Mouse (Mus musculus) c-Kit-positive CD71-positive TER-119-positive erythroid progenitor cells, embryonic 14.5 days (primary cell): ENCODE data around the gene Prss3.
"Not testable (repeated sequence)": the region's sequence is repeated elsewhere in the genome, so short reads cannot be mapped to it uniquely, and the experiment has no call there.

ENCODE experiments used
- DNase-seq: peaks from one replicate; pipeline ENCODE4 v3.0.0-alpha.2; 2013; ENCODE audit warnings: low spot score

Prss3 gene

DNA sequence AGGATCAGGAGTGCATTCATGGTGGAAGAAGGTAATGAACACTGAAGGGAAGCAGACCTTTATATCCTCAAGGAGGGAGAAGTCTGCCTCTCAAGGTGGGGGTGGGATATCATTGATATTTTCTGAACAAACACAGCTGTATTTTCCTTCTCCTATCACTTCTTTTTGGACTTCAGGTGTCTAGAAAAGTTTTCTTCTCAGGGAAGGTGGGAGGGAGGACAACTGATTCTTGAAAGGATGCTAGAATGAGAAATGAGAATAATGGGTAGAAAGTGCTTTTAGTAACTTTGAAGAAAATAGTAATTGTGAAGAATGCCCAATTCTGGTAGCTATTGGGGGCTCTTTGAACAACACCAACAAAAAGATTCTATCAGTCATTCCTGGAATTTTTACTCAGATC is at the start of gene Prss3:
TSS of gene Prss3 (minus strand) at position 101 of the 400 bp plus-strand sequence.
- not testable (repeated sequence) for DNase-seq

DNA sequence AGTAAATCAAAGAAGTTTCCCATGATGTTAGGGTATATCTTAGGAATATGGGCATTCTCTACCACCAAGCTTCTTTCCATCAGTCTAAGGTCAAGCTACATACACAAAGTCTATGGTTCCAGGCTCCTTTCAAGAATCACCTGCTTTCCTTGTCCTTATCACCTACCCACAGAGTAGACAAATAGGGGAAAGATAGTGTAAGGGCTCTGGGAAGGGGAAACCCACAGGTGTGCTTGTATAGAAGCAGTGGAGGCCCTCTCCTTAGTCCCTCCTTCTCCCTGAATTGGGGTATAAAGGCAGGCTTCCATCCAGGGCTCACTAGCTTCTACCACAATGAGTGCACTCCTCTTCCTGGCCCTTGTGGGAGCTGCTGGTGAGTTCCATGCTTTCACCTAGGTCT is 14.6 kb upstream of the Prss3 start, which contains the start of gene Gm5771:
TSS of gene Gm5771 (plus strand) at position 301 of the 400 bp plus-strand sequence.
- not testable (repeated sequence) for DNase-seq

DNA sequence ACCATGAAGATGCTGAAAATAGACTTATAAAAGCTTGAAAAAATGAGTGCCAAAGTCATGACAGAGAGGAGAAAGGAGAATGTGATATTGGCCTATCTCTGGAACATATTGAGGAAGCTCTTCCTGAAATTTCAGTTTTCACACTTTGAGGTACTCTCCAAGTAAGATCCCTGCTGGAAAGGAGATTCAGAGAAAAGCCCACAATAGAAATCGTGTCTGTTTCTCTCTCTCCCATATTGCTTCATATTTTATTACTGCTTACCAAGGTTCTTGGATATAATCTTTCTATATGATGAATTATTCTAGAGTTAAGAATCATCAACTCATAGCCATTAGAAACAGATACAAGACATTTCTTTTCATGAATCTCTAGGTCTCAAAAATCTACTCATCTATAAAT is 14.2 kb upstream of the Prss3 start:
- DNase-seq: not testable (repeated sequence)

DNA sequence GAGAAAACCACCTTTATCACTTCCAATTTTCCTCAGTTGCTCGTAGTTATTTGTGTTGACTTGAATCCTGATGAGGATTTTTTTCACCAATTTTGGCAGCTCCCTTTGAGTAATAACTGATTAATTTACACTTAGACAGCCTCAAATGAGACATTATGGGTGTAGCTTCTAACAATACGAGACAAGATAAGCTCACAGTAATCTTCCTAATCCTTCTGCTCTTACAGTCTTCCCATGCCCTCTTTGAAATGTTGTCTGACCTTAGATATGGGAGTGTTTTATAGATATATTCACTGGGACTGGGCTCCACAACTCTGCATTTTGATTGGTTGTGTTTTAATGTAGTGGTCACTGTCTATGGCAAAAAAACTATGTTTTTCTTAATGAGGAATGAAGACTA is 9.3 kb upstream of the Prss3 start:
- no peak for DNase-seq

DNA sequence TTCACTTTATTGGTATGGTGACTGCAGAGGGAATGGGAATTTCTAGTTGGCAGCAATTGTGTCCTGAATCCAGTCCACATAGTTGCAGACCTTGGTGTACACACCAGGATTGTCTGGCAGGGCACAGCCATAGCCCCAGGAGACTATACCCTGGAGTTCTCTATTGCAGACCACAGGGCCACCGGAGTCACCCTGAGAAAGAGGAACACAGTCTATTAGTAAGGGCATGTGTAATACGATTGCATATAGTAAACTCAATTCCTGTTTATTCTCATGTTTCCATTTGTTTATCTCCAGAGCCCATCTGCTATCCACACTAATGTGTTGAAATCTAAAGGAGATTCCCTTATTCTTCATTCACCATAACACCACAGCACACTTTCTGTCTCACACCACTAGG is 3.7 kb downstream of the Prss3 start:
- DNase-seq: not testable (repeated sequence)

DNA sequence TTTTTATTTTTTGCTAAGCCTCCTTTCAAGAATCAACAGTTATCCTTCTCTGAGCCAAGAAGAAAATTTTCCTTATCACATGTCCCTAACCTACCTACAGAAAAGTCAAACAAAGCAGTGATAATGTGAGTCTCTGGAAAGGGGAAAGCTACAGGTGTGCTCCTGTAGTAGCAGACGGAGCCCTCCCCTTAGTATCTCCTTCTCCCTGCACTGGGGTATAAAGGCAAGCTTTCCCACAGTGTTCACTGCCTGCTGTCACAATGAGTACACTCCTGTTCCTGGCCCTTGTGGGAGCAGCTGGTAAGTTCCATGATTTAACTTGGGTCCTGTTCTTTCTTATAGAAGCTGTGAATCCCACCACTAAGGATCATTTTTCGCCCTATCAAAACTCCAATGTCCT is 23.5 kb downstream of the Prss3 start, which contains the start of gene Try10:
TSS of gene Try10 (plus strand) at position 174 of the 400 bp plus-strand sequence.
- no peak for DNase-seq
